Mouse (Mus musculus) erythroblast, adult 5-6 weeks (primary cell): ENCODE results near the gene Aif1. TPM values are rescaled to one million over a fixed set of nuclear protein-coding genes. Genes with fewer than 3 reads are reported as not detected.

ENCODE experiments used
- ATAC-seq: replicated peaks from 2 replicates; pipeline ENCODE4 v1.8.0; 2016; ENCODE audit warnings: moderate number of reproducible peaks, mild to moderate bottlenecking, moderate TSS enrichment, inconsistent platforms; ENCODE audit not compliant: poor library complexity, low FRiP score, severe bottlenecking
- total RNA-seq, 2 experiments: library from RNA; stranded (forward) in 1 of 2; stranded (reverse) in 1 of 2; fragments of 150-400 nt in 1 of 2; fragments of 200-764, 138-1000 nt in 1 of 2; gene quantifications; 2 replicates each; pipeline versions ENCODE4 v1.2.3 to v1.2.4; 2015 to 2017; ENCODE audit warnings: low replicate concordance in 2 of 2

The Aif1 gene
- total RNA-seq, 2 experiments from 2014 or later, result 8.7 to 19.8 TPM

DNA sequence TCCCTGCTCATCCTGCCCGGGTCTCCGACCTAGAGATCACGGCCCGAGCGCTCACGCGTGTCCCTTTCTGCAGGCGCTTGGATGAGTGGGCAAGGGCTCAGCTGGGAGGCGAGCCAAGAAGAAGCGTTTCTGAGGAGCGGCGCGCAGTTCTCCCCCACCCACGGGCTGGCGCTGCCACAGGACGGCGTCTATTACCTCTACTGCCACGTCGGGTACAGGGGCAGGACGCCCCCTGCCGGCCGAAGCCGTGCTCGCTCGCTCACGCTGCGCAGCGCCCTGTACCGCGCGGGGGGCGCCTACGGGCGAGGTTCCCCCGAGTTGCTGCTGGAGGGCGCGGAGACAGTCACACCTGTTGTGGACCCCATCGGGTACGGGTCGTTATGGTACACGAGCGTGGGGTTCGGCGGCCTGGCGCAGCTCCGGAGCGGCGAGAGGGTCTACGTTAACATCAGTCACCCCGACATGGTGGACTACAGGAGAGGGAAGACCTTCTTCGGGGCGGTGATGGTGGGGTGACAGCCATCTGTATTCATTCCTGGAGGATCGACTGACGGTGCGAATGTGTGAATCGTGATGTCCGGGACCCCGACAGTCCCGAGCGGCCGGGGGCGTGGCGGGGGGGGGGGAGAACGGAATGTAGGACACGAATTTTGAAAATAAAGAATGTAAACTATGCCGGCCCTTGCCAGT lies 19.9 kb upstream of the Aif1 start:
- ATAC-seq, result peak; percentile 85

DNA sequence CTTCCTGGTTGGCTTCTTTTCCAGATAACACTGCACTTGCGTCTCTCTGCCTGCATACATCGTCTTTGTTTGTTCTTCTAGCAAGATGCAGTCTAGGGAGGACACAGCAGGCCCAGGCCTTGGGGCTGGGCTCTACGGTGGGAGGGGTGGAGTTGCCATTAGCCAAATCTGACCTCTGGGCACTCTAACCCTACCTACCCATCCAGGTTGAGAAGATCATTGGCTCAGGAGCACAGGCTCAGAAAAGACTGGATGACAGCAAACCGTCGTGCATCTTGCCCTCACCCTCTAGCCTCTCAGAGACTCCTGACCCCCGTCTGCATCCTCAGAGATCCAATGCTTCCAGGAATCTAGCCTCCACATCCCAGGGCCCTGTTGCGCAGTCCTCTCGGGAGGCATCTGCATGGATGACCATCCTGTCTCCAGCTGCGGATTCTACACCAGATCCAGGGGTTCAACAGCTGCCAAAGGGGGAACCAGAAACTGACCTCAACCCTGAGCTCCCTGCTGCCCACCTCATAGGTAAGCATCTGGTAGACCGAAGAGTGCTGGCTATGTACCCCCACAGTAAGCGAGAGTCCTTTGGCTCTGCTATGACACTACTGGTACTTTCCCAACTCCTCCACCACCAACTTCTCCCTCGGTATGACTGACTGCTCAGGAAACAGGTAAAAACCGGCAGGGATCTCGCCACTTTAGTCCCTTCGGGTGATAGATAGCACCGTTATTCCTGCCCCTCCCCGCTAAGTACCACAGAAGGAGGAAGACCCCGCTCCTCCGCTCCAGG lies 19.2 kb upstream of the Aif1 start:
- ATAC-seq, result no peak

DNA sequence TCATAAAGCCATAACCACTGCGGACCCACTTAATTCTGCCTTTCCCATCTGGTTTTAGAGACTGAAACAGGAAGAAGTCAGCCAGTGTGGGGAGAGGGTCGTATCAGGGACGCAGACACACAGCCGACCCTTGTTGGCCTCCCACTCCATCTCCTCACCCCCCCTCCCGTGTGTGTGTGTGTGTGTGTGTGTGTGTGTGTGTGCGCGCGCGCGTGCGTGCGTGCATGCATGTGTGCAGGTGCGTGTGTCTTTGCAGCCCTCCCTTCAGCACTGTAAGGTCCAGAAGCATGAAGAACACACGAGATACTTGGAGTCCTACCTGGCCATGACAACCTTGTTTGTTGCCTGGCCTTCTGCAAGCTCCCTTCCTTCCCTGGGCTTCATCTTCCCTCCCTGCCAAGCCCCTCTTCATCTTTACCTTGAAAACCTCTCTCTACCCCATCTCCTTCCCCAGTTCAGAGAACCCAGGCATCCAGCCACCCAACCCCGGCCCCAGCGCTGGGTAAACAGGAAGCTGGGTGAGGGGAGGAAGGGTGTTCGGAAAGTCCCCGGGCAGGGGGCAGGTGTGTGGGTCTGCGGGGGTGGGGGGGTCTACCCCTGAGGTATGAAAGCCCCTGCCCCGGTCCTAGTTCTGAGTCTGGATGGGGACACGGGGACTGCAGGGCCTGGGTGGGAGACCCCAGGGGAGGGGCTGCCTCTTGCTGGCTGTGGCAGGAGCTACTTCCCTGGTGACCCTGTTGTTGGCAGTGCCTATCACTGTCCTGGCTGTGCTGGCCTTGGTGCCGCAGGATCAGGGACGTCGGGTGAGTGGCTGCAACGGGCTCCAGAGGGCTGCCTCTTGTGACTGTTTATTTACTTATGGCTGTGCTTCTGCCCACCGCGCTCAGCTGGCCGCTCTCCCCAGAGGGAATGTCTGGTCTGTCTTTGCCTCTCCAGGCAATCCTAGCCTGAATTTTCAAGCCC lies 18.3 kb upstream of the Aif1 start, which contains the start of gene Ltb:
Gene Ltb, plus strand, starts transcription at position 559 of the 963 bp plus-strand sequence.
- ATAC-seq, result no peak

DNA sequence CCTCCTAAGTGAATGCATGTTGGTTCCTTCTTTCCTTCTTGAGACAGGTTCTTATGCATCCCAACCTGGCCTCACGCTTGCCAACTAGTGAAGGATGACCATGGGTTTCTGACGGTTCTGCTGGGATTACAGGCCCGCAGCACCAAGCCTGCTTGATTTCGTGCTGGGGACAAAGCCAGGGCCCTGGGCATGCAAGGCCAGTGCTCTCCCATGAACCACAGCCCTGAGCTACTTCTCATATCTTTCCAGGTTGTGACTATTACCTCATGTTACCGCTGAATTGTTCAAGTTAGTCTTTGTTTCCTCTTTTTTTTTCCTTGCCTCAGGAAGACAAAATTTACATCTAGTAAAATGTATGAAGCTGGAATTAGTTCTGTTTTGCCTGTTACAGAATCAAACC lies 17.1 kb upstream of the Aif1 start:
- ATAC-seq, result no peak

DNA sequence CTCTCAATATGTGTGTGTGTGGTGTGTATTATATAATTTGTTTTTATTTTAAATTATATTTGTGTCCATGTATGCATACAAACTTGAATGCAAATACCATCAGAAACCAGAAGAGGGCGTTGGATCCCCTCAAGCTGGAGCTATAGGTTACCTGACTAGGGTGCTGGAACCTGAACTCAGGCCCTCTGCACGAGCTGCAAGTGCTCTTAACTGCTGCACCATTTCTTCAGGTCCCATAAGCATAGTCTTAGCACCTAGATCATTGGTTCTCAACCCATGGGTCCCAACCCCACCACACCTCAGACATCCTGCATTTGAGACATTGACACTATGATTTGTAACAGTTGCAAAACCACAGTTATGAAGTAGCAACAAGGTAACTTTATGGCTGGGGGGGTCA lies 15.9 kb upstream of the Aif1 start:
- no peak for ATAC-seq

DNA sequence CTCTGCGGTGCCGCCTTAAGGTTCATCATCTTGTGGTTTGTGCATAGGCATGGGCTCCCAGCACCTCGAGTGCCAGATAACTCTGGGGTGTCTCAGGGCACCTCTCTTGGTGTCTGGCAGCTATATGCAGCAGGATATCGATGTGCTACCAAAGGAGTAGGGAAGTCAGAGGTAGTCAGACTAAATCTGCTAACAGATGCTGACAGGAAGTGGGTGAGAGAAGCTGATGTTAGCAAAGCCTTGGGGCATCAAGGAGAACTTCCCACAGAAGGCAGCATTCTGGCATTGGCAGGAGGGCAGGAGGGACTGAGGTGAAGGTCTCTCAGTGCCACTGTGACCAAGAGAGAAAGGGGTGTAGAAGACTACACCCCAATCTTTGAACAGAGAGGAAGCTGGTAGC lies 14.2 kb upstream of the Aif1 start:
- ATAC-seq, result no peak

DNA sequence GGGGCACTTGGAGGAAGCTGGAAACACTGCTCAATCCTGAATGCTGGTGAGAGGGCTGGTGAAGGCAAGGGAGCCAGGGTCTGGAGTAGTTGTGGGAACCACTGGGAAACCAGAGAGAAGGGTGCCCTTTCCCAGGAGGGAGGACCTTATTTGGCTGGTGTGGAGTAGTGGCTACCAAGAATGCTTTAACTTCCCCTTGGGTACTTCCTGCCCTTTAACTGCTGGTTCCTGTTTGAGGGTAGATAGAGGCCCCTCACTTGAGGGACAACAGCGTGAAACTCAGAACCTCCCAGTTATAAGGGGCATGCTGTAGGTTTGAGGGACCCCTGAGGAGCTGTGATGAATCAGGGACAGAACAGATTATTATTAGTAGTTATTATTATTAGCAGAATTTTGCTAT lies 13.3 kb upstream of the Aif1 start:
- ATAC-seq, result no peak

DNA sequence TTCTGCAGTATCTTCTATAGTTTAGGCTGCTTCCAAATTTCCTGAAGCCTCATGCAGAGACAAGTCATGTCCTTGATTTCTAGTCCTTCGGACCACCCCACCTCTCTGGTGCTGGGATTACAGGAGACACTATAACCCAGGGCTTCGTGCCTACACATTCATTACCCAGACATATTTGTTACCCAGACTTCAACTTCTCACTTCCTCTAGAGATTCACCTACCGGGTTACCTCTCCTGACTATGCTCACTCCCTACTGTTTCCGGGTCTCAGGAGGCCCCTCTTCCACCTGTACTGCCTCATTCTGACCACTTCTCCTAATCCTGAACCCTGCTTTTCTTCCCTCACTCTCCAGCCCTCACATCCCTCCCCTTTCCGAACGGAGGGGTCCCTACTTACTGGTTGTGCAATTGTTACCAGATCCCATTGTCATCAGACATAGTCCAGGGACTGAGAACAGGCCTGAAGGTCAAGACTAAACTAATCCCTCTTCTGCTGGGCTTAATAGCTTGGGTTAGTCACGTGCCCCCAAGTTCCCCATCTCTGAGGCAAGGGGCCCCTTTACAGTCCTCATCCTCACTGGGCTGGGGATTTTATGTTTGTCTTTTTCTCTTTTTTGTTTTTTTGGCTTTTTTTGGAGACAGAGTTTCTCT lies 12.2 kb upstream of the Aif1 start, which contains the start of gene Lst1:
Gene Lst1, minus strand, starts transcription at position 481 of the 652 bp plus-strand sequence.
- no peak for ATAC-seq

DNA sequence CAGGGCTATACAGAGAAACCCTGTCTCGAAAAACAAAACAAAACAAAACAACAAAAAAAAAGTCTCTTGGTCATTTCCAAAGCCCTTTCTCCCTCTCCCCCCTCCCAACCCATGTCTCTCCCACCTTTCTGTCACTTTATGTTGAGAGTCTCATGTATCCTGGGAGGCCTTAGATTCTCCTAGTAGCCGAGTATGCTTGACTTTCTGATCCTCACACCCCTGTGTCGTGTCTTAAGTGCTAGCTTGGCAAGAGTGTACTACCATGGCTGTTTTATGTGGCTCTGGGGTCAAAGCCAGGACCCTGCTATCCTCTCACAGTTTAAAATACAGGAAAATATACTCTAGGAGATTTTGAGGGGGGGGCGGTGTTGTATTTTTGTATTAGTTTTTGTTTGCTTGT lies 11.5 kb upstream of the Aif1 start:
- ATAC-seq, result no peak

DNA sequence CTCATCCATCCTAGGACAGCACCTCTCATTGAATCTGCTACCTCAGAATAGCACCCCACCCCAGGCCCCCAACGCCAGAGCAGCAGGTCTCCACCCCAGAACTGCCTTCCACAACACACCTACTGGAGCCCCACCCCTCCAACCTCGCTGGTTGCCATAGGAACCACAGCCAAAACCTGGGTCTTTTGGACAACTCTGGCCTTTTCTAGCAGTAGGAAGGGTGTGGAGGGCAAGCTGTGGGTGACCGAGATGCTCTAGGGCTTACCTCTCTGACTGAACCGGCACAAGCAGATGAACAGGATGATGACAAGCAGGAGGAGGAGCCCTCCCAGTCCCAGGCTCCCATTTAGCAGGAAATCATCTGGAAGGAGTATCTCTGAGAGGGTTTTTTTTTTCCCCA lies 10.8 kb upstream of the Aif1 start:
- ATAC-seq, result no peak

DNA sequence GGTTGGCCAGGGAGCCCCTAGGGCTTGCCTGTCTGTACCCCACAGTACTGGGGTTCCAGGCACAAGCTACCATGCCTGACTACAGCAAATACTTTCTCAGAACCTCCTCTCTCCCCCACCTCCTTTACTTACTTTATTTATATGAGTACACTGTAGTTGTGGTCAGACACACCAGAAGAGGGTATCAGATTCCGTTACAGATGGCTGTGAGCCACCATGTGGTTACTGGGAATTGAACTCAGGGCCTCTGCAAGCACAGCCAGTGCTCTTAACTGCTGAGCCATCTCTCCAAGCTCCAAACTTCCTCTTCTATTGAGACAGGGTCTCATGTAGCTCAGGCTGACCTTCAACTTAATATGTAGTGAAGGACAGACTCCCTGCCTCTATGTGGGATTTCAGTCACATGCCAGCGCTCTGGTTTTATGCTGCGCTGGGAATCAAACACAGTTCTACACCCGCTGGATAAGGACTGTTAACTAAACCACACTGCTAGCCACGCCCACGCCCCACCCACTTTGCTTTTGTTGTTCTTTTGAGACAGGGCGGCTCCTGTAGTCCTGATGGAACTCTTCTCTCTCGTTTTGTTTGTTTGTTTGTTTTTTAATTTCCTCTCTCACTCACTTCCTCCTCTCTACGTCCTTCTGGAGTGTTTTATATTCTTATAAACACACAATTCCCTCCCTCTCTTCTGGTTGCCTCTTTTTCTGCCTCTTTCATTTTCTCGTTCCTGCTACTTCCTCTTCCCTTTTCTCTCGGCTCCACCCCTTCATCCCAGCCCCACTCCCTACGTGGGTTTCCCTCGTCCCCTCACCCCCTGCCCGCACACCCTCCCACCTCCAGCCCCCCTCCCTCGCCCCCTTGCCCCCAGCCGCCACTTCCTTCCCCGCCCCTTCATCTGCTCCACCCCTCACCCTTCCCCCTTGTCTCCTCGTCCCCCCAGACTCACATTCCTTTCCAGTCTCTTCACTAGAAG lies 10.1 kb upstream of the Aif1 start:
- no peak for ATAC-seq

DNA sequence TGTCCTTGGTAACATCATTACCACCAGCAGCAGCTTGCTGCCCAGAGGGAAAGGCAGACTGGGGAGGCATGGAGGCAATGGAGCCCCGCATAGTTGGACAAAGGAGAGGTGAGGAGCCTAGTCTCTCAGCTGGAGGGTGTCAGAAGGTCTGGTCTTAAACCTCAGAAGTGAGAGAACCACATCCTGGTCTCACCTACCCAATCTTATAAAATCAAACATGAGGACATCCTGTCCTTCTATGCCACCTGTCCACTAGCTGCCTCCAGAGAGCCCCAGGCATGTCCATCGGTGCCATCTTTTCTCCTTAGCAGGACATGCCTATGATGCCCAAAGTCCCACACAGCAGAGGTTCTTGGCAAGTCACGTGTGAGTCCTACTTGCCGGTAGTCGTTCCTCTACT lies 4.2 kb upstream of the Aif1 start:
- ATAC-seq, result no peak

DNA sequence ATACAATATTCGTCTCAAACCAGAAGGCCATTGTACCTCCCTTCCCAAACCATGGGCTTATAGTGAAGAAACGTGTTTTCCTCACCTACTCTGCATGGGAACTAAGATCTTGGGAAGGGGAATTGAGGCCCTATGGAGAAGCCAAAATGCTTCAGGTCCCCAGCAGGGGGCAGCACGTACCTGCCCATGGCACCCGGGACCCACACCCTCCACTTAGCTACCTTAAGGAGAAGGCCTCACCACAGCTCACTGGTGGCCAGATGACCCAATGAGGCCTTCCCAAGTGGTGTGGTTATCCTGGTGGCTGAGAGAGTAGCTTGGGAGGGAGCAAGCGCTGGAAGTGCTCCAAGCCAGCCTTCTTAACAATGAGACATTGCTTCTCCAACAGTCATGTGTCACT lies 2.7 kb upstream of the Aif1 start:
- peak; percentile 87 for ATAC-seq

DNA sequence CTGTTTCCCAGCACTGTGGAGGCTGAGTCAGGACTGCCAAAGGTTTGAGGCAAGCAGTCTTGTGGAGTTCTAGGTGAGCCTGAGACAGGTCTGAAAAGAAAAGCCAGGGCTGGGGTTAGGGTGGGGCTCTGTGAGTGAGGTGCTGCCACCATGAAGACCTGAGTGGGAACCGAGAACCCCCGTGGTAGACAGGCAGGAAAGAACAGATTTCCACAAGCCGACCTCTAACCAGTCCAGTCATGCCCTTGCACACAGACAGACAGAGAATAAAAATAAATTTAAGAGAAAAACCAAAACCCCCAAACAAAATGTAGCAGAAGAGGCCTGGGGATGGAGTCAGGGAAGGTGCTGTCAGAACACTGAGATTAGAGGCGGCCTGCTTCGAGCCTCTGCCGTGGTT lies 486 bp downstream of the Aif1 start:
- ATAC-seq, result no peak

DNA sequence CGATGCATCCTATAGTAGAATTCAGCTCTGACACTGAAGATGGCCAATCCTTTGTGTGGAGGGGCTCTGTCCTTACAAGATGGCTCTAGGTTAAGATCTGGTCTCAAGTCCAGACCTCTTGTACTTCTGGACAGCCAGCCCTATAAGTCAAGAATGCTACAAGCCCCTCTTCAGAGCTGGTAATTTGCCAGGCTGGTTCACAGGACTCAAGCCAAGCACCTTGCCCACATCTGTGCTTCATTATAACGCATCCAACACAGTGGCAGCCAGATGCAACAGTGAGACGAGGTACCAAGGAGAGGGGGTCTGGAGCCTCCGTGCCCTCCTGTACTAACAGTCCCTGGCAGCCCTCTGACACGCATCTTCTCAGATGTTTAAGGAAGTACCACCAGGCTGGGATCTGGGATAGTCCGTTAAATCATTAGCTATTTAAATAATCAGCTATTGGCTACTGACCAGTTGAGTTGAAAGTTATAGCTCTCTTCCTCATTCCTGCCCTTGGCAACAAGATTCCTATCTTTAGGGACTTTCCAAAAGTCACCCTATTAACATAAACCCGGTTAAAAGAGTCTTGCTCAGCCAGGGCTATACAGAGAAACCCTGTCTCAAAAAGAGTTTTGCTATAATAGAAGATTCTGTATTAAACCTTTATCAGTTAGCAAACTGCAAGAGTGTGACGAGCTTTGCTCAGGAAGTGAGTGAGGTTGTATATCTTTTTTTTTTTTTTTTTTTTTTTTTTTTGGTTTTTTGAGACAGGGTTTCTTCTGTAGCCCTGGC lies 1.5 kb downstream of the Aif1 start:
- no peak for ATAC-seq

DNA sequence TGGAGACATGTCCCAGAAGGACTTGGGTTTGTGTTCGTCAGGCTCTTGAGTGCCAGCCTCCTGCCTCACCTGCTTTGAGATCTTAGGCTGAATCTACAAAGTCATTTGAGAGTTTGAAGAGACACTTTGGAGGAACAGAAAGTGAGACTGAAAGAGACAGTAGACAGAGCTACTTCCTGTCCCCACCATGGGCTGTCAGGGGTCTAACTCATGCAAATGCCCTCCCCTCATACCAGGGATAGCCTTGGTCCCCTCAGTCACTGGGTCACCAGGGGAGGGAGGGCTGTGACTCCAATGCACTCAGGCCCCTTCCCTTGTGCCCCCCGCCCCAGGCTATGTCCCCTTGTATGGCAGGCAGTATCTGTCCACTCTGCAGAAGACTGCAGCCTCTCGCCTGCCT lies 2.5 kb downstream of the Aif1 start:
- no peak for ATAC-seq

DNA sequence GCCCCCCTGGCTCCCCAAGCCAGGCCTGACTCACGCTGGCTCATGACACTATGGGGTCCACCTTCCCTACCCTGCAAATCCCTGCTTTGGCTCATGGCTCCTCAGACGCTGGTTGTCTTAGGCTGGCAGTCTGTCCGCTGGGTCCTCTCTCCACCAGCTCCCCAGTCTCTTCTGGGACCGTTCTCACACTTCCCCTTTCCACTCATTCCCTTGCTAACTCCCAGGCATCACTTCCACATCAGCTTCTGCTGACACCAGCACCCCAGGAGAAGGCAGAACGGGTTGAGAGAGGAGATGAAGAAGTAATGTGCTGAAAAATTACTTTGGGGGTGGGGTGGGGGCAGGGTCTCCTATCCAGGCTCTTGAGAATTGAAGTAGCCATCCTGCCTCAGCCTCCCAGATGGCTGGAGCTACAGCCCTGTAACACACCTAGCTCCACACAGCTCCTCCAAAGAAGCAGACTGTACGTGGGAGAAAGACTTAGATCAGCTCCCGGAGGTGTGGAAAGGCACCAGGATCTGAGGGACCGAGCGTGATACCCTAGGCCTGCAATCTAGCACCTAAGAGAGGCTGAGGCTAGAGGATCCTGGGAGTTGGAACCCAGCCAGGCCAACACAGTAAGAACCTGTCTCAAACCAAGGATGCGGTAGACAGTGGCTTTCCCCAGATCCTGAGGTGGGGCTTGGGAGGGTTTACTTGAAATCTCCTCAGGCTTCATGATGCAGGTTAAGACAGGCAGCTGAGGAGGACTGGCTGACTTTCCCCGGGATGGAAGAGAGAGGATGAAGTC lies 3.2 kb downstream of the Aif1 start:
- no peak for ATAC-seq
